Mouse (Mus musculus) layer of hippocampus, postnatal 14 days (tissue): ENCODE measurements around the gene Cdc42ep1. TPM values are rescaled to one million over a fixed set of nuclear protein-coding genes. Genes with fewer than 3 reads are reported as not detected.
"Not testable (repeated sequence)": the region's sequence is repeated elsewhere in the genome, so short reads cannot be mapped to it uniquely, and the experiment has no call there.

Source experiments
- DNase-seq, 2 experiments: peaks; one replicate each; pipeline ENCODE4 v3.0.0; 2021 to 2022; ENCODE audit warnings: low spot score in 2 of 2, mixed read lengths in 1 of 2
- microRNA-seq, 2 experiments: library from miRNA; unstranded; fragments of <30 nt; microRNA quantifications; one replicate each; pipeline ENCODE4 v1.2.0; 2021
- total RNA-seq, 2 experiments: library from RNA; stranded (reverse); gene quantifications; 2 replicates each; pipeline ENCODE4 v1.2.3; 2021

Cdc42ep1 gene
- total RNA-seq, 2 experiments from 2014 or later: 9.9 to 10.5 TPM

DNA sequence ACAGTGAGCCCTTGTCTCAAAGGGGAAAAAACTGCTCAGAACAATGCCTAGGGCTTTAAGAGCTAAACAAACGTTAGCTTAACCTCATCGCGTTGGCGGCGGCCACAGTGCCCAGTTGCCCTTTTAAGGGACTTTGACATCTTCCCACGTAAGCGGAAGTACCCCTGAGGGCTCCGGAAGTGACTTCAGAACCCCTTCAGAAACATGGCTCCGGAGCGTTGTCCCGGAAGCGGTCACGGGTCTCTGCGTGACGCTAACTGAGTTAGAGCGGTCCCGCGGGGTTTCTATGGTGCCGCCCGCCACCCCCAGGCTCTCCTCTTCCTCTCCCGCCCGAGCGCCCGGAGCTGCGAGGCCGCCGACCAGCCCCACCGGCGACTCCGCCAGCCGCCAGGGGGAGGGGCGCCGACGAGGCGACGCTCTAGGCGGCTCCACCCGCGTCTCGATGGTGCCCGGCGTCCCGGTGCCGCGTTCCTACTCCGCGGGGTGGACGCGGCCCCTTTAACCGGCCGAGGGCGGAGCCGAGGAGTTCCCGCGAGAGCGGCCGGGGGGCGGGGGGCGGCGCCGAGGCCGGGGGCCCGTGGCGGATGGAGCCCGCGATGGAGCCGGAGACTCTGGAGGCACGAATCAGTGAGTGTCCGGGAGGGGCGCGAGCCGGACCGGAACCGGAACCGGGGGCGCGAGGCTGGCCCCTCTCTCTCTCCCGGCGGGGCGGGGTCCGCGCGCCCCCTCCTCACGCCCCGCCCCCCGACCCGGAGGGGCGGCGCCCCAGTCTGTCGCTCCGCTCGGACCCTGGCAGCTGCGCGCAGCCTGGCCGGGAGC is 34.8 kb downstream of the Cdc42ep1 start, which contains the start of gene Gga1:
TSS of gene Gga1 (plus strand) at position 200 of the 819 bp plus-strand sequence.
- DNase-seq: peak; percentile 97 to 98

DNA sequence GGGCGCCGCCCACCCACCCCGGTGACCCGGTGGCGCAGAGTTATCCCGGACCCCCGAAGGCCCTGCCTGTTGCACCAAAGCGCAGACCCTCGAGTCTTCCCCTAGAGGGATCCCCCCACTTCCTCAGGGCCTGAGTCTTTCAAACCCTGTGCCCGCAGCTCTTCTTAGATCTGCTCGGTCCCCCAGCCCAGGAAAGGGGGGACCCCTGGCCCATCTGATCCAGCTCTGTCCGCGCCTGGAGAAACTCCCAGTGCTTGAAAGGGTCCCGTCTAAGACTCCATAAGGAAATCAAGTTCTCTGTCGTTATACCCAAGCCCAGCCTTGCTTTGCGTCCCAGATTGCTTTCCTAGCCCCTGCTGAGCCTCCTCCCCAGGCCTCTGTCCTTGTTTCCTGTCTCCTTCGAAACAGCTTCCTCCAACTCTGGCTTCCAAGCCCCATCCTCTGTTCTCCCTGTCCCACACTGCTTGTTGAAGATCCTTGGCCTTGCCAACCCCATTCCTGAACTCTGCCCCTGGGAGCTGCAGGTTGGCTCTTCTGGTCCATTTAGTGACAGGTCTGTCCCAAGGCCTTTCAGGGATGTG is 35.5 kb downstream of the Cdc42ep1 start:
- no peak for DNase-seq

DNA sequence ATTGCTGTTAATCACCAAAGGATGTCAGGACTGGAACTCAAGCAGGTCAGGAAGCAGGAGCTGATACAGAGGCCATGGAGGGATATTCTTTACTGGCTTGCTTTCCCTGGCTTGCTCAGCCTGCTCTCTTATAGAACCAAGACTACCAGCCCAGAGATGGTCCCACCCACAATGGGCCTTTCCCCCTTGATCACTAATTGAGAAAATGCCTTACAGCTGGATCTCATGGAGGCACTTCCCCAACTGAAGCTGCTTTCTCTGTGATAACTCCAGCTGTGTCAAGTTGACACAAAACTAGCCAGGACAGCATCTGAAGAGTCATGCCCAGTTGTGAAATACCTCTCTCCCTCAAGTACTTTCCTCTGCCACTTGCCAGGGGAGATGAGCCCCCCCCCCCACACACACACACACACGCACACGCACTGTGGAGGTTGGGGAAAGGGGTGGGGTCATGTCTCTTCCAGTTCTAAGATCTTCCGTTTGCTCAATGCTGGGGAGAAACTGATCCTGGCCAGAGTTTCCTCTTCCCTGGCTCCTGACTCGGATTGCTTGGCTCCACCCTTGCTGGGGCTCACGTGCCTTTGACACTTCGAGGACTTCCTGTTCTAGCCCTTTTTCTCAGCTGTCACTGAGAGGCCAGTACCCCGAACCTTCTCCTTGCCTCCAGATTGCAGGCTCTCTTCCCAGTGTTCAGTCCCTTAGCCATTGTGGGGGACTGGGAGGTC is 36.5 kb downstream of the Cdc42ep1 start:
- DNase-seq: not testable (repeated sequence)

DNA sequence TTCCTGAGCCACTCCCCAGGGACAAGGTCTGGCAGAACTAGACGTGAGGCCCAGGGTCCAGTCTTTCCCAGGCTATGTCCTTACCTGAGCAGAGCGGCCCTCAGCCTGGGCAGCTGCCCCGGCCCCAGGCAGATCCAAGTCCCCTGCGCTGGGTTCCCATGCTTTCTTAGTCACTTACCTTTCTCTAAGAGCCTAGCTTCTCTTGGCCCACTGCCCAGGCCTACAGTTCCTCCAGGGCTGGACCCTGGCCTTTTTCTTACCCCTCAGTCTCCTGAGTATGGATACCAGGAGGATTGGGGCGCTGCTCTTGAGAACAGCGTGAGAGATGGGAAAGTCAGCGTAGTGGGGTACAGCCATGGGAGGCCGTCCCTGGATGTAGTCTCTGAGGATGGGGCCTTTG is 38.0 kb downstream of the Cdc42ep1 start:
- DNase-seq: no peak

DNA sequence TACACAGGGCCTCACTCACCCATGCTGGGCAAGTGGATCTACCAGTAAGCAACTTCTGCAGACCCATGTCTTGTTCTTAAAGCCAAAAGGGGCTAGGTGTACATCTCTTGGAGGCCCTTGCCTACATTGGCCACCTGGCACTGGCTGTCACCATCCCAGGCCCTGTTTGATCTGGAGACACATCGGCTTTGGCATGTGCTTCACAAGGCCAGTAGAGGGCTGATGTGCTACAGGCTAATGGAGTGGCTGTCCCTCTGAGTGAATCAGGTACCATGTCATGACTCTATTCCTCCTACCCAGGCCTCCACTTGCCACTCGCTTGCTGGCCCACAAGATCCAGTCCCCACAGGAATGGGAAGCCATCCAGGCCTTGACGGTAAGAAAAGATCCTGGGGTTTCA is 39.4 kb downstream of the Cdc42ep1 start:
- DNase-seq: no peak

DNA sequence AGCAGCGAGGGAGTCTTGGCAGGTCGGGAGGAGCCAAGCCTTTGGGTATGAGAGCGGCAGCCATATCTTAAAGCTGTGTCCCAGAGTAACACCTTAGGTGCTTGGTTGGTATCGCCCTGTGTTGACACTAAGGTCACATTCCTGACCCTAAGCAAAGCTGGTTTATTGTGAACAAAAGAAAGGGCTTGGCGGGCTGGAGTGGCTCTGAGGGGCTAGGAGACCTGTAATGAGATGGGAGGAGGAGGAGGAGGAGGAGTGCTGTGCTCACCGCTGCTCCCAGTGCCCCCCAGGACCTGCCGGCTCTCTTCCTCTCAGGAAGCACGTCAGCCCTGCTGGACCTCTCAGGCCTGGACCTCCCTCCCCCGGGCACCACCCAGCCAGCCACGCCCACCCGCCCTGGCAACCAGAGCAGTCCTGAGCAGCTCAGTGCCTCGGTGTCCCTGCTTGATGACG is 47.0 kb downstream of the Cdc42ep1 start:
- no peak for DNase-seq

DNA sequence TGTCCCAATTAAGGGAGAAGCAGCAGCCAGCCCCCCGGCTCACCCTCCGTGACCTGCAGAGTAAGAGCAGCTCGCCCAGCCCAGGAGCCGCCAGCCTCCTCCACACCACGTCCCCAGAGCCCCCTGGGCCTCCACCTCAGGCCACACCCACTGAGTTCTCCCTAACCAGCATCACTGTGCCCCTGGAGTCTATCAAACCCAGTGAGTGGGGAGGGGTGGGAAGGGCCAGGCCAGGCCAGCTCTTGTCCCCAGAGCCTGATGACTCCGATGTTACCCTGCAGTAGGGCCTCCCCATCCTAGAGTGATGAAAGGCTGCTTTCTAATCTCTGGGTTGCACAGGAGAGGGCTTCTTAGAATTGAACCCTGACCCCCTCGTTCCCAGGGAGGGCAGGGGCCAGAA is 50.0 kb downstream of the Cdc42ep1 start:
- no peak for DNase-seq

DNA sequence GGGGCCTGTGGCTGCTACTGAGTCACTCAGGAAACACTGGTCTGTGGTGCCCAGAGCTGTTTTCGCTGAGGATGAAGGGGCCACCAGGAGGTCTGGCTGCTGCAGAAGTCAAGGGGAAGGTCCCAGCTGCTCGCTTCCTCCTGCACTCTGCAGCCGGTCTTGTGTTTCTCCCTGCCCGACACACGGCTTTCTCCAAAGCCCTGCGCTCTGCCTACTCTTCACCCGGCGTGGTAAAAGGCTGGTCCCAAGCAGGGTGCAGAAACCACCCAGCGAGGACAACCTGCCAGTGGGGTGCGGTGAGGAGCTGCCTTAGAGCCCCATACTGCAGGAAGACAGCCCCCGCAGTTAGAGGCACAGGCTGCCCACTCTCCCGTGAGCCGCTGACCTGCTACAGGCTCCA is 52.3 kb downstream of the Cdc42ep1 start:
- DNase-seq: no peak

DNA sequence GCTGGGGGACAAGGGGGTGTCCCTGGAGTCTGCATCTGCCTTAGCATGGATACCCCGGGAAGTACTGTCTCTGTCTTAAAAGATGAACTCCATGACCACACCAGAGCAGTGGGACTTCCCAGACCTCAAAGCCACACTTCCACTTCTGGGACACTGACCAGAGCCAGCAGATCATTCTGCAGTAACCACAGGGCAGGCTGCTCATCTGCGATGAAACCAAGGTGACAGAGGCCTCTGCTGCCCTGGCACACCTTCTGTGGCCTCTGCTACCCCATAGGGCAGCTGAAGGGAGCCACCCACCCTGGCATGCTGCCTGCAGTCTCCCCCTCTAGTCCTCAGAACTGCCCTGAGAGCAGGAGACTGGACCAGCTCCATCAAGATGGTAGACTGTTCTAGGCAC is 53.3 kb downstream of the Cdc42ep1 start:
- no peak for DNase-seq

DNA sequence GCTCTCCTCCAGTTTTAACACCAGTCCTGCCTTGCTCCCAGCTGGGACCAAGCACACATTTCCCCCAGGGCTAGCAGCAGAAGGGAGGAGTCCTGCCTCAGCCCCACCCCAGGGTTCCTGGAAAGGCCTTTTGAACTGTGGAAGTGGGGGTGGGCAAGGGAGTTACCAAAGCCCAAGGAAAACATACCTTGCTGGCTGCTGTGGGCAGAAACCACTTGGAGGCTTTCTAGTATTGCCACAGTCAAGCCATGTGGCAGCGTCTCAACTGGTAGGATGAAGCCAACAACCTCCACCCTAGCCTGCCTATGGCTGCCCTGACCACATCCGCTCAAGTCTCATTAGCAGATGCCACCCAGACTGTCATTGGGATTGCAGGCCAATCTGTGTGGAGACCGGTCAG is 53.7 kb downstream of the Cdc42ep1 start:
- no peak for DNase-seq

DNA sequence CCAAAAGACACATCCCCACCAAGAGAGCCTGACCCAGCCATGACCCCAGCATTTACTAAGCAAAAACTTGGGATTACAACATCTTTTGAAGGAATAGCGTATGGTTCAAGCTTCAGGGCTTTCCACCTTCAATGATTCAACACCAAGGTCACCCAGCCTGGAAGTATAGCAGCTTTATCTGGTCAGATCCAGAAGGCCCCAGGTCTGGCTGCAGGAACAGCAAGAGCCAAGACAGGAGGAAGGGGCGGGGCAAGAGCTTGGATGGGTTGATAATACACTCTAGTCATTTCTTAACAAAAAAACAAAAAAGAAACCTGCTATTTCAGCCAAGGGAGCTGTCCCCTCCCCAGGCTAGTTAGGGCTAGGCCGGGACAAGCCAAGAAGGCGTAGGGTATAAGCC is 55.1 kb downstream of the Cdc42ep1 start:
- DNase-seq: no peak

DNA sequence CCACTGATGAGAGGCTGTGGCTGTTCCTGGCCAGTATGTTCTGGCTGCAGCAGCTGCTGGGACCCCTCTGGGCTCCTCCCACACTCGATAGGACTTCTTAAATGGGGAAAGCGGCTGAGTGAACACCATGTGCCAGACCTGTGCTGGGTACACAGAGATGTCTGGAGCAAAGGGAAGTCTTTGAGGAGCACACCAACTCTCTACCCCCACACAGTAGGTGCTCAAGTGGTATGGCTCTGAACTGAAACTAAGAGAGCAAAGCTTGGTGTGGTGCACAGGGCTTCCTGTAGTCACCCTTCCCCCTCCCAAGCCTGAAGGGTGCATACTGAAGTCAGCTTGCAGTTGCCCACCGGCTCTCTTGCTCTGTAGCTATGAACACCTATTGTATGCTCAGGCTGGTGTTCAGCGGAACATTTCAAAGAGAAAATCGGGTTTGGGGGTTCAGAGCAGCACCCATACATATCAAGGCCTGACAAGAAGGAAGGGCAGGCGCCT is 56.1 kb downstream of the Cdc42ep1 start:
- no peak for DNase-seq

DNA sequence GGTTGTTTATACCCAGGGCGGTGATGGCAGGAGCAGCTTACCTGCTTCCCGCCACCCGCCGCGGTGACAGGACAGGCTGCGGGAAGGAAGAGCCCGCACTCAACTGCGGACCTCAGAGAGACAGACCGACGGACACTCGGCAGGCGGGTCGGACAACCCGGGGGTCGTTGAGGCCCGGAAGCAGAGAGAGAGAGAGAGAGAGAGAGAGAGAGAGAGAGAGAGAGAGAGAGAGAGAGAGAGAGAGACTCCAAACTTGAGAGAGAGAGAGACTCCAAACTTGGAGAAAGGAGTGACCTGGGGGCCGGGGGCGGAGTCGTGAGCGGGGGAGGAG is 57.0 kb downstream of the Cdc42ep1 start, which contains the start of gene Gm49510:
TSS of gene Gm49510 (plus strand) at position 259 of the 331 bp plus-strand sequence.
- DNase-seq: no peak

DNA sequence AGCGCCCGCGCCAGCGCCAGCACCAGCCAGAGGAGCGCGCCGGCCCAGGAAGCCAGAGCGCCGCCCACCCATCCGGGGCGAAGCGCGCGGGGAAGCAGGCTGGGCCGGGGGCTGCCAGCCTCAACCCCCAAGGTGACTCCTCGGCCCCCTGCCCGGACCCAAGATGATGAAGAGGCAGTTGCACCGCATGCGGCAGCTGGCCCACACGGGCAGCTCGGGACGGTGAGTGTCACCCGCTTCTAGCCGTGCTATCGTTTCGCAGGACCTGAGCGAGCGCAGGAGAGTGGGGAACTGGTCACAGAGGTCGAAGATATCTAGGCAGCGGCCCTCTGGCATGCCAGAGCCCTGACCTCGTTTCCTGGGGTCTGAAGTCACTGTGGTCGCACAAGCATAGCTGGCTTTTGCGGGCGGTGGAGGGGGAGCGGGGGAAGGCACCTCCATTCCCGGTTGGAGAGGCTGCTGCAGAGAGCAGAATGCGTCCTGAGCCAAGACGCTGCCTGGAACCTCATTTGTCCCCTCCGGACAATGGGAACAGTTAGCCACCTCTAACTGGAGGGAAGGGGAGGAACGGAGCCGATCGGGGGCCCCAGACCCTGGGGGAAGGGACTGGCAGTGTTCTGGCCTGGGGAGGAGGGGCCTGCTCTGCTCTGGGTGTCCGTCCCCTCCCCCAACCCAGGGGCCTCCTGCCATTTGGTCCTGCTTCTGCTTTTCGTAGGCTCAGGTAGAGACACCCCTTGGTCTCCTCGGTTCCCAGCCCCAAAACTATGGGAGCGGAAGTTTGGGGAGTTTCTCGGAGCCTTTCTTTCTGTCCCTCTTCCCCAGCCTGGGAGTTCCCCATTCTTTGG is 57.5 kb downstream of the Cdc42ep1 start, which contains the start of gene Sh3bp1:
TSS of gene Sh3bp1 (plus strand) at position 29 of the 845 bp plus-strand sequence.
- no peak for DNase-seq

Small RNA genes within 50 kb of the gene (microRNA-seq; reads per million reads assigned to microRNA genes)
- 0 to 1.1 reads per million in 2 experiments for gene Mir6955

Other genes starting within 250 kb of the Cdc42ep1 start
- 10 to 100 TPM; 16.9 to 18.0 TPM for gene Cyth4, start 245.6 kb upstream of the Cdc42ep1 start, total RNA-seq
- gene Elfn2, start 123.9 kb upstream of the Cdc42ep1 start, total RNA-seq: 100 to 1,000 TPM; 161 to 171 TPM
- gene Mfng, start 69.1 kb upstream of the Cdc42ep1 start, total RNA-seq: 1 to 10 TPM; 7.9 to 8.3 TPM
- gene Card10, start 39.6 kb upstream of the Cdc42ep1 start, total RNA-seq: 1 to 10 TPM; 4.8 to 4.9 TPM
- gene Lgals2, start 12.9 kb downstream of the Cdc42ep1 start, total RNA-seq: not detected
- gene Gga1, start 34.6 kb downstream of the Cdc42ep1 start, total RNA-seq: 10 to 100 TPM; 51.3 to 52.4 TPM
- gene Gm49510, start 57.0 kb downstream of the Cdc42ep1 start, total RNA-seq: under 1 TPM in 1 of 2 experiments, not detected in 1; 0.25 TPM
- gene Sh3bp1, start 57.1 kb downstream of the Cdc42ep1 start, total RNA-seq: 10 to 100 TPM; 16.1 to 16.8 TPM
- gene Pdxp, start 71.3 kb downstream of the Cdc42ep1 start, total RNA-seq: 100 to 1,000 TPM; 141 to 146 TPM
- gene Lgals1, start 84.1 kb downstream of the Cdc42ep1 start, total RNA-seq: 10 to 100 TPM; 15.3 to 27.0 TPM
- 10 to 100 TPM; 35.9 to 36.1 TPM for gene Nol12, start 92.3 kb downstream of the Cdc42ep1 start, total RNA-seq
- gene Triobp, start 105.1 kb downstream of the Cdc42ep1 start, total RNA-seq: 10 to 100 TPM; 19.3 to 21.1 TPM
- 10 to 100 TPM; 88.8 to 94.3 TPM for gene H1f0, start 185.8 kb downstream of the Cdc42ep1 start, total RNA-seq
- gene Galr3, start 199.3 kb downstream of the Cdc42ep1 start, total RNA-seq: under 1 TPM in 1 of 2 experiments, not detected in 1; 0.72 TPM
- gene Ankrd54, start 220.3 kb downstream of the Cdc42ep1 start, total RNA-seq: 10 to 100 TPM; 18.9 to 19.0 TPM
- 10 to 100 TPM; 82.2 to 83.1 TPM for gene Eif3l, start 232.6 kb downstream of the Cdc42ep1 start, total RNA-seq